Mouse (Mus musculus) intestine, embryonic 16.5 days (tissue): Measurements from ENCODE around the gene Pon1. TPM values are rescaled to one million over a fixed set of nuclear protein-coding genes. Genes with fewer than 3 reads are reported as not detected.

Source experiments
- ATAC-seq: fragments of 200-750 bp; cut with Nextera tagmentation; 2 replicates; pipeline ENCODE4 v1.8.0; 2017; ENCODE audit warnings: moderate TSS enrichment, moderate library complexity
- H3K27ac ChIP-seq: fragments of 300-500 bp; sonication (generic); 2 replicates; pipeline ENCODE4 v1.5.1; 2014; ENCODE audit warnings: mild to moderate bottlenecking, low read length
- H3K27me3 ChIP-seq: fragments of 300-500 bp; sonication (generic); replicated peaks from 2 replicates; pipeline ENCODE4 v1.6.1; 2014; ENCODE audit warnings: low read length, control low read depth, mixed read lengths; ENCODE audit not compliant: control insufficient read depth, insufficient read depth
- H3K36me3 ChIP-seq: fragments of 300-500 bp; sonication (generic); 2 replicates; pipeline ENCODE4 v1.6.1; 2014; ENCODE audit warnings: low read length, control low read depth; ENCODE audit not compliant: control insufficient read depth, insufficient read depth
- H3K4me1 ChIP-seq: fragments of 300-500 bp; sonication (generic); 2 replicates; pipeline ENCODE4 v1.6.1; 2014; ENCODE audit warnings: low read length, control low read depth, mixed read lengths; ENCODE audit not compliant: control insufficient read depth, insufficient read depth
- H3K4me2 ChIP-seq: fragments of 300-500 bp; sonication (generic); 2 replicates; pipeline ENCODE4 v1.6.1; 2014; ENCODE audit warnings: low read depth, low read length, control low read depth
- H3K4me3 ChIP-seq: fragments of 300-500 bp; sonication (generic); 2 replicates; pipeline ENCODE4 v1.5.1; 2014; ENCODE audit warnings: mild to moderate bottlenecking, low read length
- H3K9ac ChIP-seq: fragments of 300-500 bp; sonication (generic); 2 replicates; pipeline ENCODE4 v1.6.1; 2014; ENCODE audit warnings: low read depth, low read length
- H3K9me3 ChIP-seq: fragments of 300-500 bp; sonication (generic); 2 replicates; pipeline ENCODE4 v1.6.1; 2016; ENCODE audit warnings: low read length, control low read depth; ENCODE audit not compliant: control insufficient read depth
- WGBS: fragments of 180-500 bp; shearing (Covaris S2); extraction: QIAGEN DNeasy Blood & Tissue Kit; methylation state at CpG from one replicate; pipeline ENCODE4 v1.1.7; 2014; 5-methylcytosine and 5-hydroxymethylcytosine counted together
- polyA plus RNA-seq: library from polyadenylated mRNA; unstranded; fragments of >200 nt; fragmentation: Nextera tagmentation; extraction: Ambion mirVana; gene quantifications from 2 replicates; pipeline ENCODE4 v1.2.1, GENCODE M21; 2015

The Pon1 gene
- polyA plus RNA-seq, 1 experiment from 2014 or later, result not detected

- ATAC-seq, result no peak
- Histone ChIP-seq H3K9me3 (no peaks in the 10 kb centered on the region), H3K4me1 (0 out of 2 replicates have a peak, but pooled peaks cover 3% of the 10 kb centered on the region), H3K27me3 (no peaks in the 10 kb centered on the region), H3K36me3 (no peaks in the 10 kb centered on the region), H3K4me2 (no peak overlapping the region), H3K9ac (no peak overlapping the region), H3K4me3 (no peak overlapping the region), H3K27ac (no peak overlapping the region)
- 68% methylated on average over 2 of the region's 2 CpGs for WGBS
These were observed 43.8 kb downstream of the Pon1 start for GRCm38 (mm10) chr6:5149941-5150340.

DNA sequence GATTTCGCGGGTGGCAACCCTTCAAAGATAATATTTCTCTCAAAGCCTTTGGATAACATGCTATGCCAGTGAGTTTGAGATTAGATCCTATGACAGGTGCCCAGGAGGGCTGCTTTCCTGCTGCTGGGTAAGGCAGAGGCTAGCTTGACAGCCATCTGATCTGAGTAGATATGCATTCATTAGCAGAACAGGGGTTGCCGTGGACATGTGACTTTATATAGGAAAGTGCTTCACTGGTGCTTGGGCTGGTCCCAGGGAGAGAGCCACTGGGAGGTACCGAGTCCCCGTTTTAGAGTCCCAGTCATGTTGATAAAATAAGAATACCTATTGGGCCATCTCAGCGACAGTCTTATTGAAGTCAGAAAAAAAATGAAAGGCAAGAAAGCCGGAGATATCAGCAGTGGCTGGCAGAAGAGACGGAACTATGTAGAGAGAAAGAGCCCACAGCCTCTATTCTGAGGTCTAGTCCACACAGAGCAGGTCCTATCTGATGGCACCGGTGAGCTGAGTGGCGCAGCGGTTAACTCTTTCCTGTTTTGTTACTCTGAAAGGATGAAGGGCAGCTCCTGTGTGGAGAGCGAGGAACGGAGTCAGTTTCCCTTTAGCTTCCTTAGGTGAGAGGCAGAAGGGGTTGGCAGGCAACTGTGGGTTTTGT is 46.1 kb downstream of the Pon1 start:
- no peak overlapping the region for H3K4me3 ChIP-seq
- no peaks in the 10 kb centered on the region for H3K9me3 ChIP-seq
- no peaks in the 10 kb centered on the region for H3K27me3 ChIP-seq
- no peak for ATAC-seq
- H3K9ac ChIP-seq, result no peak overlapping the region
- H3K4me1 ChIP-seq, result 0 out of 2 replicates have a peak, but pooled peaks cover 3% of the 10 kb centered on the region
- H3K4me2 ChIP-seq, result no peak overlapping the region
- no peak overlapping the region for H3K27ac ChIP-seq
- H3K36me3 ChIP-seq, result no peaks in the 10 kb centered on the region
- WGBS, result 80% methylated on average over 13 of the region's 13 CpGs

DNA sequence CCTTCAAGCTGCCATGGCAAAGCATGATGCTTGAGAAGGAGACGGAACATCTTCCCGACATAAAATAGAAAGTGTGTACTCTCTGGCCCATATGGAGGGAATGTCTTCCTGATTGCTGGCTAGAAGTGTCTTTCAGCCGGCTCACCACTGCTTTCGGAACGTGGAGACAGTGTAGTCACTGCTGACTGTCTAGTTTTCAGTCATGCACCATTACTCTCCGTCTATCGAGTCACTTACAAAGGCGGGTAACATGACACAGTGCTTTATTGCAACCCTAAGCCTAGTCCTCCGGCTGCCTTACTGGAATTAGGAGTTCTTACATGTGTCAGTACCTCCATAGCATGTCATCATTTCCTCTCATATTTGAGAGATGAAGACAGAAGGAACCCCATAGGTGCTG is 54.1 kb downstream of the Pon1 start:
- Histone ChIP-seq H3K9ac (no peak overlapping the region), H3K4me1 (peaks cover under 1% of the 10 kb centered on the region; the same call in 1 of the 2 replicates), H3K36me3 (no peaks in the 10 kb centered on the region), H3K4me2 (no peak overlapping the region), H3K27ac (no peak overlapping the region), H3K9me3 (no peaks in the 10 kb centered on the region), H3K27me3 (no peaks in the 10 kb centered on the region), H3K4me3 (no peak overlapping the region)
- 88% methylated on average over 9 of the region's 9 CpGs for WGBS
- ATAC-seq, result no peak

- Histone ChIP-seq H3K27me3 (no peaks in the 10 kb centered on the region), H3K4me2 (no peak overlapping the region), H3K4me1 (peaks cover 3% of the 10 kb centered on the region; the same call in 1 of the 2 replicates), H3K27ac (no peak overlapping the region), H3K9me3 (no peaks in the 10 kb centered on the region), H3K9ac (no peak overlapping the region), H3K4me3 (no peak overlapping the region), H3K36me3 (no peaks in the 10 kb centered on the region)
- 91% methylated on average over 12 of the region's 12 CpGs for WGBS
- no peak for ATAC-seq
These were observed 54.7 kb downstream of the Pon1 start for GRCm38 (mm10) chr6:5138875-5139631.

GRCm38 (mm10) chr6:5136046-5136445 is 57.7 kb downstream of the Pon1 start:
- Histone ChIP-seq H3K4me3 (no peak overlapping the region), H3K4me1 (peaks cover 3% of the 10 kb centered on the region; the same call in 1 of the 2 replicates), H3K27ac (no peak overlapping the region), H3K4me2 (no peak overlapping the region), H3K9me3 (no peaks in the 10 kb centered on the region), H3K9ac (no peak overlapping the region), H3K27me3 (no peaks in the 10 kb centered on the region), H3K36me3 (no peaks in the 10 kb centered on the region)
- WGBS, result 74% methylated on average over 6 of the region's 6 CpGs
- no peak for ATAC-seq

GRCm38 (mm10) chr6:5134986-5135385 is 58.8 kb downstream of the Pon1 start:
- Histone ChIP-seq H3K27ac (no peak overlapping the region), H3K4me2 (no peak overlapping the region), H3K36me3 (no peaks in the 10 kb centered on the region), H3K4me1 (peaks cover 3% of the 10 kb centered on the region; the same call in 1 of the 2 replicates), H3K9ac (no peak overlapping the region), H3K27me3 (no peaks in the 10 kb centered on the region), H3K9me3 (no peaks in the 10 kb centered on the region), H3K4me3 (no peak overlapping the region)
- WGBS, result 54% methylated on average over 6 of the region's 6 CpGs
- ATAC-seq, result no peak

- 82% methylated on average over 14 of the region's 14 CpGs for WGBS
- Histone ChIP-seq H3K36me3 (no peaks in the 10 kb centered on the region), H3K4me2 (no peak overlapping the region), H3K9me3 (no peaks in the 10 kb centered on the region), H3K4me3 (no peak overlapping the region), H3K27me3 (no peaks in the 10 kb centered on the region), H3K27ac (no peak overlapping the region), H3K4me1 (peaks cover under 1% of the 10 kb centered on the region; the same call in 1 of the 2 replicates), H3K9ac (no peak overlapping the region)
- no peak for ATAC-seq
These were observed 64.2 kb downstream of the Pon1 start for GRCm38 (mm10) chr6:5129364-5130093.

DNA sequence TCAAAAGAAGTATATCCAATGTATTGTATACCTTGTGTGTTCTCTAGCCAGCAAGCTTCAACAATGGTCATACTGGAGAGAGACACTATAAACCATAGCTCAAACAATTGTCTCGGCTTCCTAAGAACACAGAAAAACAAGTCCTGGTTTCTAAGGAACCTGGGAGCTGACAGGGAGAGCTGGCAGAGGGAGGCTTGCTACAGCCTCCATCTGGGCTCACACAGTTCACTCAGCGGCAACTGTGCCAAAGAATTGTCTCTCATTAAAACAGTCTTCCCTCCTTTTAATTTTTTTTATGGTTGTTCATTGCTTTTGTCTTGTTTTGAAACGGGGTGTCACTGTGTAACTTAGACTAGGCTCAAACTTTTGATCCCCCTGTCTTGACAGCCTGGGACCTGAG is 73.5 kb downstream of the Pon1 start:
- no peak for ATAC-seq
- Histone ChIP-seq H3K36me3 (no peaks in the 10 kb centered on the region), H3K4me1 (no peaks in the 10 kb centered on the region), H3K9ac (no peak overlapping the region), H3K27ac (no peak overlapping the region), H3K4me2 (no peak overlapping the region), H3K9me3 (no peaks in the 10 kb centered on the region), H3K27me3 (no peaks in the 10 kb centered on the region), H3K4me3 (no peak overlapping the region)
- 69% methylated on average over 3 of the region's 3 CpGs for WGBS

- no peaks in the 10 kb centered on the region for H3K27me3 ChIP-seq
- H3K4me1 ChIP-seq, result no peaks in the 10 kb centered on the region
- H3K9ac ChIP-seq, result no peak overlapping the region
- H3K4me3 ChIP-seq, result no peak overlapping the region
- no peaks in the 10 kb centered on the region for H3K9me3 ChIP-seq
- ATAC-seq, result no peak
- no peaks in the 10 kb centered on the region for H3K36me3 ChIP-seq
- no peak overlapping the region for H3K4me2 ChIP-seq
- 88% methylated on average over 15 of the region's 15 CpGs for WGBS
- no peak overlapping the region for H3K27ac ChIP-seq
These were observed 74.4 kb downstream of the Pon1 start for GRCm38 (mm10) chr6:5119181-5119910.
